Mouse (Mus musculus): ENCODE measurements around the gene Zfp113. TPM values are rescaled to one million over a fixed set of nuclear protein-coding genes. Genes with fewer than 3 reads are reported as not detected.

The Zfp113 gene
- polyA plus RNA-seq, 1 experiment from 2014 or later: 26.3 TPM

DNA sequence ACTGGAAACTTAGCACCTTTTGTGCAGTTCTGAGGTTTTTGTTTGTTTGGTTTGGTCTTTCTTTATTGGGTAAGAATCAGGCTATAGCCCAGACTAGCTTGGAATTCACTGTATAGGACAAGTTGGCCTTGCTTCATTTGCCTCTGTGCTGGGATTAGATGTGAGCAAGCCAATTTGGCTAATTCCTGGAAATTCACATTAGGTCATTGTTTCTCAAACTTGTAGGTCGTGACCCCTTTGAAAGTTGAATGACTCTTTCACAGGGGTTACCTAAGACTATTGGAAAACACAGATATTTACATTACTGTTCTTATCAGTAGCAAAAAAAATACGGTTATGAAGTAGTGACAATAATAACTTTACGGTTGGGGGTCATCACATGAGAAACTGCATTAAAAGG lies 1.2 kb downstream of the Zfp113 start:
- Histone ChIP-seq H3K27me3 (ENCODE audit: control insufficient read depth, insufficient read depth, low read depth, low read length) (no peaks in the 10 kb centered on the region), H3K4me2 (ENCODE audit: low read length) (peak overlapping the region; percentile 92), H3K36me3 (ENCODE audit: control insufficient read depth, insufficient read depth, low read length) (peaks cover 16% of the 10 kb centered on the region), H3K4me3 (ENCODE audit: low read depth, low read length) (peak overlapping the region; percentile 89), H3K9me3 (replicated peaks; ENCODE audit: control insufficient read depth, low read length, poor library complexity, severe bottlenecking) (no peaks in the 10 kb centered on the region), H3K9ac (ENCODE audit: low read depth, low read length) (peak overlapping the region; percentile 91), H3K27ac (ENCODE audit: low read length) (no peak overlapping the region; the same call in 1 of the 2 replicates), H3K4me1 (ENCODE audit: control insufficient read depth, insufficient read depth, low read length) (peaks cover 8% of the 10 kb centered on the region)
- no peak for ATAC-seq
- WGBS: 88% methylated on average over 3 of the region's 3 CpGs

DNA sequence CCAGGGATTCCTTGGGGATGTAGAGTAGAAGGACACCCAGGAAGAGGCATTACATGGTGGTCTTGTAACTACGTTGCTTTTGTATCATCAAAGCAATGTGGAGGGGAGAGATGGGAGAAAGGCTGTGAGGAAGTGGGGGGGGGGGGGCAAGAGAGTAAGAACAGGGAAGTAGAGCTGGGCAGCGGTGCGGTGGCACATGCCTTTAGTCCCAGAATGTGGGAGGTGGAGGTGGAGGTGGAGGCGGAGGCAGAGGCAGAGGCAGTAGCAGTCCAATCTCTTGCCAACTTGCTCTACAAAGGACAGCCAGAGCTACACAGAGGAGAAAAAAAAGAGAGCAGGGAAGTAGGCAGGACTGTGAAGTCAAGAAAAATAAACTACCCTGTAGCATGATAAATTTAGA lies 17.0 kb downstream of the Zfp113 start:
- no peak overlapping the region for H3K4me3 ChIP-seq (ENCODE audit: low read depth, low read length)
- 76% methylated on average over 4 of the region's 4 CpGs for WGBS
- no peak for ATAC-seq
- peaks cover 21% of the 10 kb centered on the region for H3K36me3 ChIP-seq (ENCODE audit: control insufficient read depth, insufficient read depth, low read length)
- H3K9me3 ChIP-seq (replicated peaks; ENCODE audit: control insufficient read depth, low read length, poor library complexity, severe bottlenecking): no peaks in the 10 kb centered on the region
- no peaks in the 10 kb centered on the region for H3K27me3 ChIP-seq (ENCODE audit: control insufficient read depth, insufficient read depth, low read depth, low read length)
- H3K27ac ChIP-seq (ENCODE audit: low read length): no peak overlapping the region
- no peaks in the 10 kb centered on the region for H3K4me1 ChIP-seq (ENCODE audit: control insufficient read depth, insufficient read depth, low read length)
- no peak overlapping the region for H3K9ac ChIP-seq (ENCODE audit: low read depth, low read length)
- H3K4me2 ChIP-seq (ENCODE audit: low read length): no peak overlapping the region

DNA sequence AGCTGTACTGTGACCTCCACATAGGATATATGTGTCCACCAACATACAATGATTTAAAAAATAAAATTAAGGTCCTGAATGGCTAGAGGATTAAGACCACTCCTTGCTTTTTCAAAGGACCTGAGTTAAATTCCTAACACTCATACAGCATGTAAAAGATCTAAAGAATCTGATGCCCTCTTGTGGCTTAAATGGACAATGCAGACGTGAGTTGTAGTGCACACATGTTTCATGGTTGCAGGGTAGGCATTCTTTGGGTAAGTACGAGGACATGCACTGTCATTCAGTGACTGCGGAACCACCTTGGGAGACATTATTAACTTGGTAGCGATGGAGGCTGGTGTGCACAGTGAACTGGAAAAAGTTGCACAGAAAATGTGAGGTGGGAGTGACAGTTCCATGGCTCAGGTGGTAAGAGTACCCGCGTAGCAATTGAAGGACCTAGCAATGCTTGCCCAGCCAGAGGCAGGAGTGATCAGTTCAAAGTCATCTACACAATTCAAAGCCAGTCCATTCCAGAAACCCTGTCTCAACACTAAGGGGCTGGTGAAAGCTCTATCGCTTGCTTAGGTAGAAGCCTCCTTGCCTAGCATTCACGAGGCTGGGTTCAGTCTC lies 17.5 kb downstream of the Zfp113 start:
- H3K27me3 ChIP-seq (ENCODE audit: control insufficient read depth, insufficient read depth, low read depth, low read length): no peaks in the 10 kb centered on the region
- no peak overlapping the region for H3K9ac ChIP-seq (ENCODE audit: low read depth, low read length)
- no peak overlapping the region for H3K4me3 ChIP-seq (ENCODE audit: low read depth, low read length)
- no peaks in the 10 kb centered on the region for H3K9me3 ChIP-seq (replicated peaks; ENCODE audit: control insufficient read depth, low read length, poor library complexity, severe bottlenecking)
- H3K27ac ChIP-seq (ENCODE audit: low read length): no peak overlapping the region
- peaks cover 23% of the 10 kb centered on the region for H3K36me3 ChIP-seq (ENCODE audit: control insufficient read depth, insufficient read depth, low read length)
- 61% methylated on average over 8 of the region's 8 CpGs for WGBS
- ATAC-seq: 0 out of 2 replicates have a peak, but pooled peaks have one; percentile 64
- no peaks in the 10 kb centered on the region for H3K4me1 ChIP-seq (ENCODE audit: control insufficient read depth, insufficient read depth, low read length)
- H3K4me2 ChIP-seq (ENCODE audit: low read length): no peak overlapping the region

DNA sequence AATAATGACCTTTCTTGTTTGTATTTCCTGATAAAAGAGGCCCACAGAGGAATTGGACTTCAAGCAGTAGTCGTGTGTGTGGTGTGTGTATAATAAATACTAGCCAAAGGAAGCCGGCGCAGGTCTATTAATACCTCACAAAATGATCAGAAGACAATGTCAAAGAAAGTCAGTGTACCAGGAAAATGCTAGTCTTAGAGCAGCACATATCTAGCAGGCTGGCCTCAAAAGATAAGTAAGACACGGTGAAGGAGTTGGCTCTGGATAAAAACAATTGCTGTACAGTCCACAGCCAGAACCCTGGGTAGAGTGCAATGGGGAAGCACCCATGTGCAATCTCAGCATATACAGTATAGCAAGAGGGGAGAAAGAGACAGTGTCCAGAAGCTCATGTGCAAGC lies 18.3 kb downstream of the Zfp113 start:
- no peaks in the 10 kb centered on the region for H3K4me1 ChIP-seq (ENCODE audit: control insufficient read depth, insufficient read depth, low read length)
- no peaks in the 10 kb centered on the region for H3K27me3 ChIP-seq (ENCODE audit: control insufficient read depth, insufficient read depth, low read depth, low read length)
- 92% methylated on average over 4 of the region's 4 CpGs for WGBS
- H3K36me3 ChIP-seq (ENCODE audit: control insufficient read depth, insufficient read depth, low read length): peaks cover 23% of the 10 kb centered on the region
- no peak overlapping the region for H3K27ac ChIP-seq (ENCODE audit: low read length)
- H3K9me3 ChIP-seq (replicated peaks; ENCODE audit: control insufficient read depth, low read length, poor library complexity, severe bottlenecking): no peaks in the 10 kb centered on the region
- ATAC-seq: no peak
- no peak overlapping the region for H3K4me3 ChIP-seq (ENCODE audit: low read depth, low read length)
- H3K4me2 ChIP-seq (ENCODE audit: low read length): no peak overlapping the region
- no peak overlapping the region for H3K9ac ChIP-seq (ENCODE audit: low read depth, low read length)

DNA sequence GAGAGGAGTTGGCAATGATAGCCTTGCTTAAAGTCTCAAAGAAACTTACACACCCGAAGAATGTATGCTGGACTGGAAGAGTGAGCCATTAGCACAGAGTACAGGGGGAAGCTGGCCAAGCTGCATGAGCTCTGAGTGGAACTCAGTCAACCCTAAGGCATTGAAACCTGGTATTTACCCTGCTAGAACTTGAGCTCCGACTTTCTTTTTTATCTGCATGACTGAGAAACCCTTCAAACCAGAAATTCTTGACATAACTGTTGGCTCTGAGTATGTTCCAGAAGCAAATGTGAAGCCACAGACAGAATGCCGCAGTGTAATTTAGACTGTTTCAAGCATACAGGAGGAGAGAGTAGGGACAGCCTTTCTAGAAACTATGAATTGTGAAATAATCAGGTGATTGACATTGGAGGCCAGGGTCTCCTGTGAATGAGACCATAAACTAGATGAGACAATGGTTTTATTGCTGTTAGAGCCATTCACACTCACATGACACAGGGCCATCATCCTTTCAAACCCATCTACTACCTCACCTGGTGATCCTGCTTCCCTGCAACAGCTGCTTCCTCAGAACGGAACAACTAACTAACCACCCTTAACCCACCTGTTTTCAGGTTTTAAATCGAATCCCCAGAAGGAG lies 23.0 kb downstream of the Zfp113 start:
- no peaks in the 10 kb centered on the region for H3K9me3 ChIP-seq (replicated peaks; ENCODE audit: control insufficient read depth, low read length, poor library complexity, severe bottlenecking)
- no peak for ATAC-seq
- H3K27ac ChIP-seq (ENCODE audit: low read length): no peak overlapping the region
- no peaks in the 10 kb centered on the region for H3K27me3 ChIP-seq (ENCODE audit: control insufficient read depth, insufficient read depth, low read depth, low read length)
- H3K36me3 ChIP-seq (ENCODE audit: control insufficient read depth, insufficient read depth, low read length): peaks cover 41% of the 10 kb centered on the region
- H3K4me3 ChIP-seq (ENCODE audit: low read depth, low read length): no peak overlapping the region
- WGBS: 95% methylated on average over 5 of the region's 5 CpGs
- H3K9ac ChIP-seq (ENCODE audit: low read depth, low read length): no peak overlapping the region
- no peak overlapping the region for H3K4me2 ChIP-seq (ENCODE audit: low read length)
- no peaks in the 10 kb centered on the region for H3K4me1 ChIP-seq (ENCODE audit: control insufficient read depth, insufficient read depth, low read length)

DNA sequence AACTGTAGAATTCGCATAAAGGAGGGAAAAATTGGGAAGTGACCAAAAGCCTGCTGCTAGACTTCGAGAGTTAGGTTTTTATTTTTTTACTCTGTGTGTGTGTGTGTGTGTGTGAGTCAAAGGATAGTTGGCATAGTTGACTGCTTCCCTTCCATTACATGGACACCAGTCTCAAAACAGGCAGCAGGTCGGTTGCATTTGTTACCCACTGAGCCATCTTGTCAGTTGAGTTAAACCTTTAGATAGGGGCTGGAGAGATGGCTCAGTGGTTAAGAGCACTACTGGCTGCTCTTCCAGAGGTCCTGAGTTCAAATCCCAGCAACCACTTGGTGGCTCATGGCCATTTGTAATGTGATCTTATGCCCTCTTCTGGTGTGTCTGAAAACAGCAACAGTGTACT lies 37.5 kb downstream of the Zfp113 start:
- Histone ChIP-seq H3K27ac (ENCODE audit: low read length) (no peak overlapping the region), H3K9ac (ENCODE audit: low read depth, low read length) (peak overlapping the region; percentile 88; the same call in 1 of the 2 replicates), H3K4me2 (ENCODE audit: low read length) (peak overlapping the region; percentile 73), H3K36me3 (ENCODE audit: control insufficient read depth, insufficient read depth, low read length) (0 out of 2 replicates have a peak, but pooled peaks cover 7% of the 10 kb centered on the region), H3K4me3 (ENCODE audit: low read depth, low read length) (peak overlapping the region; percentile 70), H3K9me3 (replicated peaks; ENCODE audit: control insufficient read depth, low read length, poor library complexity, severe bottlenecking) (no peaks in the 10 kb centered on the region), H3K4me1 (ENCODE audit: control insufficient read depth, insufficient read depth, low read length) (peaks cover 22% of the 10 kb centered on the region), H3K27me3 (ENCODE audit: control insufficient read depth, insufficient read depth, low read depth, low read length) (no peaks in the 10 kb centered on the region)
- no peak for ATAC-seq
- 78% methylated on average over 3 of the region's 3 CpGs for WGBS

DNA sequence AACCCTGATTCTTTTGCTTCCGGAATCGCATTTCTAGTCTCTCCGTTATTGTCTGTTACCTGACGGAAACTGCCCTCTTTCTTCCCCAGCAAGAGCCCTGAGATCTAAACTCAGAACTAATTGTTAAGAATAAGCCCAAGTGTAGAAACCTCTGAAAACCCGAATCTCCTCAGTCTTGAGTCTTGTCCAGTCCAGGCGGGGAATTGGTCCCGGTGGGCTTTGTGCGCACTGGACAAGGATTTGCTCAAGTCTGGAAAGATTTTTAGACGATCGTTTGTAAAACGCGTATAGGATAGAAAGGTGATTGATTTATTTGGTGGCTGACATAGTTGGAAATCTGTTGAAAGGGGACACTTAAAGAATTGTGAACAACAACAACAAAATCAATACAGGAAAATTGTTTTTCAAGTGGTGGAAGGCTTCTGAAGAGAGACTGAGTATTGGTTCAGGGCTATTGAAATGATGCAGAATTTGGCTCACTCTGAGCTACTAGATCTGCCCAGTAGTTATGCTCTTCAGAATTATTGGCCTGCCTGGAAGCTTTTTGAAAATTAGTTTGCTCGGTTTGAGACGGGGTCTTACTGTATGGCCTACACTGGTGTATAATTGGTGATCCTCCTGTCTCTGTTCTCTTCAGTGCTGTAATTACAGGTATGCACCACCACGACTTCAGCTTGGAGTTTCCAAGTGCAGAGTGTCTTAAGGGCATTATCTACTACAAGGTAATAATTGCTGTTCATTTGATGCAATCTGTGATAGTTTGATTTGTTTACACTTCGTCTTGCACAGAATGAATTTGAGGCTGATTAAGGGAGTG lies 38.1 kb downstream of the Zfp113 start:
- Histone ChIP-seq H3K27me3 (ENCODE audit: control insufficient read depth, insufficient read depth, low read depth, low read length) (no peaks in the 10 kb centered on the region), H3K4me1 (ENCODE audit: control insufficient read depth, insufficient read depth, low read length) (peaks cover 22% of the 10 kb centered on the region), H3K9ac (ENCODE audit: low read depth, low read length) (peak overlapping the region; percentile 88), H3K27ac (ENCODE audit: low read length) (peak overlapping the region; percentile 95), H3K4me2 (ENCODE audit: low read length) (peak overlapping the region; percentile 73), H3K36me3 (ENCODE audit: control insufficient read depth, insufficient read depth, low read length) (0 out of 2 replicates have a peak, but pooled peaks cover 7% of the 10 kb centered on the region), H3K4me3 (ENCODE audit: low read depth, low read length) (peak overlapping the region; percentile 70), H3K9me3 (replicated peaks; ENCODE audit: control insufficient read depth, low read length, poor library complexity, severe bottlenecking) (no peaks in the 10 kb centered on the region)
- peak; percentile 49; the same call in 1 of the 2 replicates for ATAC-seq
- 8% methylated on average over 16 of the region's 16 CpGs for WGBS

DNA sequence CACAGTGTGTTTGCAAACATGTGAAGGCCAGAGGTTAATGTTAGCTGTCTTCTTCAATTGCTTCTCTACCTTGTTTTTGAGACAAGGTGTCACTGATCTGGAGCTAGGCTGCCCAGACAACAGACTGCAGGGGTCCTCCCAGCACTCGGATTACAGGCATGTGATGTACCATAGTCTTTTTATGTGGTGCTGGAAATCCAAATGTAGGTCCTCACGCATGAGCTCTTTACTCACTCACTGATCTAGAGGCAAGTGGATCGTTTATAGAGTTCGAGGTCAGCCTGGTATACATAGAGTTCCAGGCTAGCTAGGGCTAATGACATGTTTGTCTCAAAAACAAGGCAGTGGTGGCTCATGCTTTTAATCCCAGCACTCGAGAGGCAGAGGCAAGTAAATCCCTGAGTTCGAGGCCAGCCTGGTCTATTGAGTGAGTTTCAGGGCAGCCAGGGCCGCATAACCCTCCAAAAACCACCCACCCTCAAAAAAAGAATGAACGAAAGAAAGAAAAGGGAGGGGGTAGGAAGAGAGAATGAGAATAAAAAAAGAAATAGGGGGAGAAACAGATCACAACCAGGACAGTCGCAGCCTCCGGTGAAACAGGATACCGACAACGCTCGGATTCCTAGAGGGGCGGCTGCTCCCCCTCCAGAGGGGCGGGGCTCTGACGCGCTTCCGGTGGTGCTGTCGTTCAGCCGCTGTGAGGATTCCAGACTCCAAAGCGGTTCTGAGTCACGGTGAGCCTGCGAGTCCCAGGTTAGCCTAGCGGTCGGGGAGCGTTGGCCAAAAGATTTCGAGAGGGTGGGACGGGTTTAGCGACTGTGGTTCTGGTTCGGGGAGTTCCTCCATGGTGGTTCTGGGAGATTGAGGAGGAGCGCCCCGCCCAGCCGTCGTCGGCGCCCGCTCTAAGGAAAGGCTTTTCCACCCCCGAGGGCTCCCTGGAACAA lies 39.0 kb downstream of the Zfp113 start, which contains the start of gene Zscan21:
Gene Zscan21, plus strand, starts transcription at position 649 of the 944 bp plus-strand sequence.
- peak within 1 kb of the TSS; percentile 70 for H3K4me3 ChIP-seq (ENCODE audit: low read depth, low read length)
- H3K36me3 ChIP-seq (ENCODE audit: control insufficient read depth, insufficient read depth, low read length): 0 out of 2 replicates have a peak, but pooled peaks cover 7% of the 10 kb centered on the region
- peak within 1 kb of the TSS; percentile 95 for H3K27ac ChIP-seq (ENCODE audit: low read length)
- no peaks in the 10 kb centered on the region for H3K9me3 ChIP-seq (replicated peaks; ENCODE audit: control insufficient read depth, low read length, poor library complexity, severe bottlenecking)
- 7% methylated on average over 38 of the region's 38 CpGs for WGBS
- peak; percentile 97 for ATAC-seq
- H3K4me2 ChIP-seq (ENCODE audit: low read length): peak within 1 kb of the TSS; percentile 73
- no peaks in the 10 kb centered on the region for H3K27me3 ChIP-seq (ENCODE audit: control insufficient read depth, insufficient read depth, low read depth, low read length)
- peaks cover 22% of the 10 kb centered on the region for H3K4me1 ChIP-seq (ENCODE audit: control insufficient read depth, insufficient read depth, low read length)
- H3K9ac ChIP-seq (ENCODE audit: low read depth, low read length): peak within 1 kb of the TSS; percentile 88

Data from midbrain, embryonic 16.5 days (tissue).